Comparison of ENCODE assay signal across 8 mouse cellular contexts in genomic region chr2:135926660-135927343, GRCm38 (mm10).
DNase-seq lines count a peak whose midpoint lies in the region; ATAC-seq and TF ChIP-seq lines count a peak whose summit lies in the region.

No protein-coding gene starts in this region.

- no peak overlapping the region for H3K4me2 ChIP-seq in hindbrain, embryonic 15.5 days
- H3K4me2 ChIP-seq in stomach, postnatal 0 days (replicated peaks; ENCODE audit: low read depth), result no peak overlapping the region

- no peak for TF ChIP-seq EP300 in stomach, postnatal 0 days (optimal IDR thresholded peaks at IDR 0.05)

- H3K9ac ChIP-seq in hindbrain, embryonic 15.5 days, result no peak overlapping the region
- no peak overlapping the region for H3K9ac ChIP-seq in stomach, postnatal 0 days (ENCODE audit: low read length)

- H3K9me3 ChIP-seq in hindbrain, embryonic 15.5 days, result no peaks in the 10 kb centered on the region
- no peaks in the 10 kb centered on the region for H3K9me3 ChIP-seq in hindbrain, embryonic 10.5 days
- no peaks in the 10 kb centered on the region for H3K9me3 ChIP-seq in stomach, postnatal 0 days (ENCODE audit: control insufficient read depth, low read length)

- TF ChIP-seq CTCF in stomach, postnatal 0 days (IDR thresholded peaks at IDR 0.05; ENCODE audit: low read depth), result peak; percentile 84

- H3K27me3 ChIP-seq in hindbrain, embryonic 15.5 days, result no peaks in the 10 kb centered on the region
- H3K27me3 ChIP-seq in hindbrain, embryonic 10.5 days (ENCODE audit: insufficient read depth, poor library complexity, severe bottlenecking), result no peaks in the 10 kb centered on the region
- H3K27me3 ChIP-seq in stomach, postnatal 0 days (ENCODE audit: control insufficient read depth, insufficient read depth, low read length), result no peaks in the 10 kb centered on the region

- 84% methylated on average over 8 of the region's 8 CpGs for WGBS in hindbrain, embryonic 15.5 days
- WGBS in hindbrain, embryonic 10.5 days, result 89% methylated on average over 8 of the region's 8 CpGs
- 65% methylated on average over 8 of the region's 8 CpGs for WGBS in stomach, postnatal 0 days

- H3K27ac ChIP-seq in hindbrain, embryonic 15.5 days (replicated peaks), result no peak overlapping the region
- H3K27ac ChIP-seq in hindbrain, embryonic 10.5 days, result no peak overlapping the region
- no peak overlapping the region for H3K27ac ChIP-seq in stomach, postnatal 0 days (replicated peaks)

- no peaks in the 10 kb centered on the region for H3K36me3 ChIP-seq in hindbrain, embryonic 15.5 days
- no peaks in the 10 kb centered on the region for H3K36me3 ChIP-seq in hindbrain, embryonic 10.5 days
- H3K36me3 ChIP-seq in stomach, postnatal 0 days (ENCODE audit: control insufficient read depth, insufficient read depth, low read length), result no peaks in the 10 kb centered on the region; the same call in 1 of the 2 replicates

- no peak for DNase-seq in hindbrain, embryonic 10.5 days (ENCODE audit: low spot score)
- DNase-seq in Muller cell, postnatal 12 days (ENCODE audit: inconsistent ontology term), result peak; percentile 29
- peak; percentile 90 for DNase-seq in cerebellum, adult 9-10 months
- peak; percentile 58 to 79 for DNase-seq in heart, adult 9 months (ENCODE audit: low spot score in 2 of 2)
- peak; percentile 55 to 69 for DNase-seq in kidney, postnatal 4 days
- DNase-seq in lung, postnatal 25 days (ENCODE audit: low spot score), result peak; percentile 80
- DNase-seq in stomach, postnatal 0 days (ENCODE audit: low spot score), result peak; percentile 57

- no peak overlapping the region for H3K4me3 ChIP-seq in hindbrain, embryonic 15.5 days
- no peak overlapping the region for H3K4me3 ChIP-seq in hindbrain, embryonic 10.5 days
- H3K4me3 ChIP-seq in stomach, postnatal 0 days (ENCODE audit: low read depth, low read length), result no peak overlapping the region

- peak; percentile 38; the same call in 1 of the 2 replicates for ATAC-seq in hindbrain, embryonic 15.5 days (ENCODE audit: low FRiP score, low read depth)
- peak; percentile 68 for ATAC-seq in stomach, postnatal 0 days (ENCODE audit: low FRiP score, low TSS enrichment)

- 0 out of 2 replicates have a peak, but pooled peaks cover 3% of the 10 kb centered on the region for H3K4me1 ChIP-seq in hindbrain, embryonic 15.5 days (replicated peaks)
- H3K4me1 ChIP-seq in hindbrain, embryonic 10.5 days (replicated peaks), result peaks cover 16% of the 10 kb centered on the region
- no peaks in the 10 kb centered on the region for H3K4me1 ChIP-seq in stomach, postnatal 0 days (replicated peaks; ENCODE audit: control insufficient read depth, insufficient read depth)
